Mouse (Mus musculus): ENCODE measurements around the gene Mroh2a. TPM values are rescaled to one million over a fixed set of nuclear protein-coding genes. Genes with fewer than 3 reads are reported as not detected.

The Mroh2a gene
- polyA plus RNA-seq, 1 experiment from 2014 or later = 0.28 TPM

DNA sequence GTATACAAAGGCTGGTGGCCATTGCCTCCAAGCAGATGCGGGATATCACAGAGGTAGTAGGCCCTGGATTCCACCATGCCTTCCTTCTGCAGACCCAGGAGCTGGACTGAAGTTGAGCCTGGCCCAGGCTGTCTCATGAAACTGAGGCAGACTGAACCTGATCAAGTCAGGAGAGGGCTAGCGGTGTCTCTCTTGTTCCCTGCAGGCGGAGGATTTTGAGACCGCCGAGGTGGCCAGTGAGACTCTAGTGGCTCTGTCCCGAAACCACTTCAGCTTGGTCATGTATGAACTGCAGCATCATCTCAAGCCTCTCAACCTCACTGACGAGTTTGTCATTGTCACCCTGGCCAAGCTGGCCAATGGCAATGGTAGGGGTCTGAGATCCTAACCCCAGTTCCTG is 3.6 kb downstream of the Mroh2a start:
- Histone ChIP-seq H3K27me3 (no peaks in the 10 kb centered on the region), H3K4me2 (no peak overlapping the region), H3K27ac (replicated peaks) (no peak overlapping the region), H3K4me3 (replicated peaks) (no peak overlapping the region), H3K9ac (no peak overlapping the region), H3K4me1 (replicated peaks) (no peaks in the 10 kb centered on the region), H3K36me3 (replicated peaks) (no peaks in the 10 kb centered on the region), H3K9me3 (replicated peaks) (peaks cover 50% of the 10 kb centered on the region; the same call in 1 of the 2 replicates)
- 58% methylated on average over 7 of the region's 7 CpGs for WGBS (ENCODE audit: insufficient replicate concordance)
- ATAC-seq (ENCODE audit: insufficient read depth) = no peak

DNA sequence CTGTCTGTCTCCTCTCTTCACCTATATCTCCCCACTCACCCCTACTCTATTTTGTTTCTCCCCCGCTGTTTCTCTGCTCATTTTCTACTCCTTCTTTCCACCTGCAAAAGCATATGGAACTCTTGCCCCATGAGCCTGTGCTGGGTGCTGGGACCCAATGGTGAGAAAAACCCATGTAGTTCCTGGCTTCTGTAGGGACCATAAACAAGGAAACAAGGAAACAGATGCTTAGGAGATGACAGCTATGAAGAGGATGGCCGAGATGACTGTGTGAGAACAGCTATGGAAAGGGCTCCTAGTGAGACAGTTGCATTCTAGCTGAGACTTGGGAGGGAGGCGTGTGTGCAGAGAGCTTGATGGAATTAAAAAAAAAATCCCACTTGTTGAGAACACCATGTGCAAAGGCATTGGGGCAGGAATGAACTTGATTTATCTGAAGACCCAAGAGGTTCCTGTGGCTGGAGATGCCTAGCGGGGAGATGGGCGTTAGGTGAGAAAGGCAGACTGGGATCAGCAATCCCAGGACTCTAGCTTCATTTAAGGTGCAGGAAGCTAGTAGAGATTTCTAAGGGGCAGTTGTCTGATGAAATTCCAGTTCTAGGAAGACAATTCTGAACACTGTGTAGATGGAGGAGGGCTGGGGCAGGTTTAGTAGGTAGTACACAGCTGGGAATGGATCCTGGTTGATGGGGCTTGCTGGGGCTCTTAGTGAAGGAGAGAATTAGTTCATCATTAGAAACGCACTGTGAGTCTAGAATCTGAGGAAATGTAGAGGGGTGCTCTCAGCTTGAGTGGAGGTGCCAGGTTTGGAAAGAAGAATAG is 4.4 kb downstream of the Mroh2a start:
- no peak for ATAC-seq (ENCODE audit: insufficient read depth)
- H3K9me3 ChIP-seq (replicated peaks) = peaks cover 52% of the 10 kb centered on the region; the same call in 1 of the 2 replicates
- H3K9ac ChIP-seq = no peak overlapping the region
- H3K4me2 ChIP-seq = no peak overlapping the region
- H3K4me3 ChIP-seq (replicated peaks) = no peak overlapping the region
- H3K27ac ChIP-seq (replicated peaks) = no peak overlapping the region
- H3K4me1 ChIP-seq (replicated peaks) = no peaks in the 10 kb centered on the region
- H3K27me3 ChIP-seq = no peaks in the 10 kb centered on the region
- 55% methylated on average over 6 of the region's 6 CpGs for WGBS (ENCODE audit: insufficient replicate concordance)
- H3K36me3 ChIP-seq (replicated peaks) = no peaks in the 10 kb centered on the region

DNA sequence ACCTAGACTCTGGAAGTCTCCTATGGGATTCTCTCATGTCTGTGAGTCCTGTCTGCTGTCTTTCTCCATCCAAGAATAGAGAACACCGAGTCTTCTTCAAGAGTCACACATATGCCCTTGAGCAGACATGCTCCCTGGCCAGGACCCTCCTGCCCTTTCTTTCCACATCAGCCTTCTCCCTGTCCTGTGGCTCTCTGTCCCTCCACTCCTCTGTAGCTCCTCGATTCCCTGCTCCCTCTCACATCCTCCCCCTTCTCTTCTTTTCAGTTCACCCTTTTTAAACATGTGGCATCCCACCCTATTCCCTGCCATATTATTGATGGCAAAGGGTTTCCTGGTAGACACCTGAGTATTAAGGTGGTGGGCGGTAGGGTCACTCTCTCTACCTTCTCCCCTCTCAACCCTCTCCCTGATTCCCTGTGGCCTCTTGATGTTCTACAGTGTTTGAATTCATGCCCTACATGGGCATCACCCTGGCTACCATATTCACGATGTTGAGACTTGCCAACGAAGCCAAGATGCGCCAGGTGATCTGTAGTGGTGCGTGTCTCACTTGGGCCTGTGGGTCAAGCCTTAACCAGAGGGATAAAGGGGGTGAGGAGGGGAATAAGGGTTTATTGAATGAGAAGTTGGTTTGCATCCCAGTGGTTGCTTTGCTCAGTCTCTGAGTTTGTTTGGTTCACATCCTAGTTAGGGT is 5.2 kb downstream of the Mroh2a start:
- no peak for ATAC-seq (ENCODE audit: insufficient read depth)
- Histone ChIP-seq H3K27me3 (no peaks in the 10 kb centered on the region), H3K9me3 (replicated peaks) (peaks cover 45% of the 10 kb centered on the region; the same call in 1 of the 2 replicates)

DNA sequence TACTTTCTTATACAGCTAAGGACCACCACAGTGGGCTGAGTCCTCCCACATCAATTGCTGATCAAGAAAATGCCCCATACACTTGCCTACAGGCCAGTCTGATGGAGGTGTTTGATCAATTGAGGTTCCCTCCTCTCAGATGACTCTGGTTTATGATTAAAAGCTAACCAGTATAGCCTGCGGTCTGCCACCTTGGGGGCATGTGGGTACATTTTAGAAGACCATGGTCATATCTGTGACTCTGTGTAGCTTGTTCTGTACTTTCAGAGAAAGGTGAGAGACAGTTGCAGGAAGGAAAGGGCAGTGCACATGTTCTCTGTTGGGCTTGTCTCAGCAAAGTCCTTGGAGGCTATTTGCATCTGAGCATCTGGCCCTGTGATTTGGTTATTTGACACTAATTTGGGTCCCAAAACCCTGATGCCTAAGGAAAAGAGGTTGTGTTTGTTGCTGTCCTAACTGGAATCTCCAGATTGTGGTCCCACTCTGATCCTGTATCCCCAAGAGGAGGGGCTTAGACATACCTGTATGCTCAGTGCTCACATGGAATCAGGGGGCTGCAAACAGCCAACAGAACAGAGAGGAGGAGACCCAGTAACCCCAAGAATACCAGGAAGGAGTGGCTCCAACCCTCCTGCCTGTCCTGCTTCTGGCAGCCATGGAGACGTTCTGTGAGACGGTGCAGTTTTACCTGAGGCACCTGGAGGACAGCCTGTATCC is 6.0 kb downstream of the Mroh2a start:
- Histone ChIP-seq H3K27me3 (no peaks in the 10 kb centered on the region), H3K4me3 (replicated peaks) (no peak overlapping the region), H3K9me3 (replicated peaks) (peaks cover 42% of the 10 kb centered on the region), H3K36me3 (replicated peaks) (no peaks in the 10 kb centered on the region), H3K27ac (replicated peaks) (no peak overlapping the region), H3K4me2 (no peak overlapping the region), H3K9ac (no peak overlapping the region), H3K4me1 (replicated peaks) (no peaks in the 10 kb centered on the region)
- WGBS (ENCODE audit: insufficient replicate concordance) = 43% methylated on average over 3 of the region's 3 CpGs
- ATAC-seq (ENCODE audit: insufficient read depth) = no peak

More for the DNA sequence above, 5.2 kb downstream of the Mroh2a start:
- H3K4me2 ChIP-seq = no peak overlapping the region
- H3K4me3 ChIP-seq (replicated peaks) = no peak overlapping the region
- H3K9ac ChIP-seq = no peak overlapping the region
- H3K4me1 ChIP-seq (replicated peaks) = no peaks in the 10 kb centered on the region
- H3K36me3 ChIP-seq (replicated peaks) = no peaks in the 10 kb centered on the region
- no peak overlapping the region for H3K27ac ChIP-seq (replicated peaks)
- 49% methylated on average over 7 of the region's 7 CpGs for WGBS (ENCODE audit: insufficient replicate concordance)

DNA sequence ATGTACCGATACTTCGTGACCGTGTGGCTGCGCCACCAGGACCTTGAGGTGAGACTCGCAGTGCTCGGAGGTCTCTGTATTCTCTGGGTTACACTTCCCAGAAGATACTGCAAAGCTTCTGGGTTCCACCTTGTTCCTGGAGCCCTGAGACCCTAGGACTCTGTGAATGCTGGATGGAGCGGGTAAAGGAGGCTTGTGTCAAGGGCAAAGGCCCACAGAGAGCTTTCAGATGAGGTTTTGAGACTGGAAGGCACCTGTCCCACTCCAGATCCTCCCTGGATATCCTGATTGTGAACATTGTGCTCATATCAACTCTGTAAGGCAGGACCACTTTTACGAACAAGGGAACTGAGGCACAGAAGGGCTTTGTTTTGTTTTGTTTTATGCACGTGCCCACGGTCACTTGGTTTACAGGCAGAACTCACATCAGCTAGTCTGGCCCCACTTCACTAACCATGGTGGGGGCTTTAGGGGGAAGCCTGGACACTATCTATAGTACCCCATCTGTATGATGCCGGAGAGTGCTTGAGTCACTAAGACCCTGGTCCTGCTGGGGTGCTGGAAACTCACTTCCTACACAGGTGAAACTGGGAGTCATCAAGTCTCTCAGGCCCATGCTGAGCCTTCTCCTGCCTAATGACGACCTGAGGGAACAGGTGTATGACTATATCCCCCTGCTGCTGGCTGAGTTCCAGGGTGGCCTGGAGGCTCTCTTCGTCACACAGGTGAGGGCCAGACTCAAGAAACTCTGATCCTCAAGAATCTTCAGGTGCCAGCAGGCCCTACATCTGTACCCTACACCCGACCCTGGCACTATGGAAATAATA is 6.8 kb downstream of the Mroh2a start:
- no peak for ATAC-seq (ENCODE audit: insufficient read depth)
- no peaks in the 10 kb centered on the region for H3K4me1 ChIP-seq (replicated peaks)
- 50% methylated on average over 14 of the region's 14 CpGs for WGBS (ENCODE audit: insufficient replicate concordance)
- no peaks in the 10 kb centered on the region for H3K27me3 ChIP-seq
- no peaks in the 10 kb centered on the region for H3K36me3 ChIP-seq (replicated peaks)
- H3K4me2 ChIP-seq = no peak overlapping the region
- H3K4me3 ChIP-seq (replicated peaks) = no peak overlapping the region
- H3K9ac ChIP-seq = no peak overlapping the region
- no peak overlapping the region for H3K27ac ChIP-seq (replicated peaks)
- H3K9me3 ChIP-seq (replicated peaks) = peaks cover 50% of the 10 kb centered on the region

DNA sequence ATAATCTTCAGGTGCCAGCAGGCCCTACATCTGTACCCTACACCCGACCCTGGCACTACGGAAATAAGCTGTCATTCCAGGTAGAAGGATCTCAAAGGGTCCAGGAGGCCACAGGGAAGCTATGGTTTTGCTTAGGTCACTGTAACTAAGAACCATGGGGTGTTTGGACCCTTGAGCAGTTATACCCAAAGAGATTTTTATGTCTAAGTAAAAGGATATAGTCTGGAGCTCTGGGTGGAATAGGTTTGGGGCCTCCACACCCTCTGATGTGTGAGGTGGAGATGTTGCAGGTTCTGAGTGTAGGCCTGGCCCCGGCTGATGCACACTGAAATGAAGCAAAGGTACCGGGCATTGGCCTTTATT is 7.4 kb downstream of the Mroh2a start:
- no peak for ATAC-seq (ENCODE audit: insufficient read depth)
- Histone ChIP-seq H3K9ac (no peak overlapping the region), H3K4me1 (replicated peaks) (no peaks in the 10 kb centered on the region), H3K27me3 (no peaks in the 10 kb centered on the region), H3K27ac (replicated peaks) (no peak overlapping the region), H3K36me3 (replicated peaks) (no peaks in the 10 kb centered on the region), H3K4me3 (replicated peaks) (no peak overlapping the region), H3K9me3 (replicated peaks) (peaks cover 54% of the 10 kb centered on the region), H3K4me2 (no peak overlapping the region)
- WGBS (ENCODE audit: insufficient replicate concordance) = 45% methylated on average over 4 of the region's 4 CpGs

DNA sequence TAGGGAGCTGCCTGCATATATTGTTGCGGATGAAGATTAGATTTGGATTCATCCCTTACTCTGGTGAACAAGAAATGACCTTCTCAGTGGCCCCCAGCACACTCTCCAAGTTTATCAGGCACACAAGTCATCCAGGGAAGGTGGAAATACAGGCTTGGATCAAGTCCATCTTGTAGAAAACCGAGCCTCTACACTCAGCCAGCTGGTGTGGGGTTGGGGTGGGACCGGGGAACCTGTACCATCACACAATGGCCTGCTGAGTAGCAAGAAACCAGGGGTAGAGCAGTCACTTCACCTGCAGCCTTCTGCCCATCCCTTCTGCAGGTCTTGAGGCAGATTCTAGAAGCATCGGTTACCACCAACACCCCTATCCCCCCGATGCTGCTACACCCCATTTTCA is 7.9 kb downstream of the Mroh2a start:
- Histone ChIP-seq H3K4me1 (replicated peaks) (no peaks in the 10 kb centered on the region), H3K27ac (replicated peaks) (no peak overlapping the region), H3K4me2 (no peak overlapping the region), H3K4me3 (replicated peaks) (no peak overlapping the region), H3K9me3 (replicated peaks) (peaks cover 51% of the 10 kb centered on the region), H3K36me3 (replicated peaks) (no peaks in the 10 kb centered on the region), H3K27me3 (no peaks in the 10 kb centered on the region), H3K9ac (no peak overlapping the region)
- 32% methylated on average over 5 of the region's 5 CpGs for WGBS (ENCODE audit: insufficient replicate concordance)
- ATAC-seq (ENCODE audit: insufficient read depth) = no peak

DNA sequence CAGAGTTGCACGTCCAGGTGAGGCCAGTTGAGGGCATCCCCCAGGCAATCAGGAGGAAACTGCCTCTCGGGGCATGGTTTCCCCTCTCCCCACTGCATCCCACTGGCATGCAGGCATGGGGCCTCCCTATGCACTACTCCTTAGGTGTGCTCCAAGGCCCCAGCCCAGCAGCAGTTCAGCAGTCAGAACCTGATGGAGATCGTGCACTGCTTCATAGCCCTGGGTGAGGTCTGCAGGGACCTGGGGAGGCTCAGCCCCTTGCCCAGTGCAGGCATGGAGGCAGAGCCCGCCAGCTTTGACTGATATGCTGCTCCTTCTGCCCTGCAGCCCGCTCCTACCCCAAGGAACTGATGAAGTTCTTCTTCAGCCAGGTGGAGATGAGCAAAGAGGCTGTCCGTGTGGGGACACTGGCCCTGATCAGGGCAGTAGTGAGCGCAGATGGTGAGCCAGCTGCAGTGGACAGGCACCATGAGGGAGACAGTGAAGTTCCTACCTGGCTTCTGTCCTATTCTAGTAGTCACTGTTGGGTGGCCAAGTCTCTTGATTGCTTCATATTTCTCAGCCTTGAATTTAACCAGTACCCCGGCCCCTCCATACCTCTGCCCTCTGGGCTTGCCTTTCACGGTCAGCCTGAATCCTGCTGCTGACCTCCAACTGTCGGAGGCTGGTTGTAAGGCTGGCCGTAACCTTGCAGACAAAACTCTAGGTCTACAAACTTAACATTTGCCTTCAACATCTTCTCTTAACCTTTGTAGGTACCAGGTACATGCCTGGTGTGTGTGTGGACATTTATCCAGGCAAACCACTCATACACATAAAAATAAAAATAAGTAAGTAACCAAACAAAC is 8.5 kb downstream of the Mroh2a start:
- Histone ChIP-seq H3K4me2 (no peak overlapping the region), H3K27ac (replicated peaks) (no peak overlapping the region), H3K9me3 (replicated peaks) (peaks cover 49% of the 10 kb centered on the region), H3K4me1 (replicated peaks) (no peaks in the 10 kb centered on the region), H3K36me3 (replicated peaks) (no peaks in the 10 kb centered on the region), H3K4me3 (replicated peaks) (no peak overlapping the region), H3K9ac (no peak overlapping the region), H3K27me3 (no peaks in the 10 kb centered on the region)
- no peak for ATAC-seq (ENCODE audit: insufficient read depth)
- 47% methylated on average over 11 of the region's 11 CpGs for WGBS (ENCODE audit: insufficient replicate concordance)

DNA sequence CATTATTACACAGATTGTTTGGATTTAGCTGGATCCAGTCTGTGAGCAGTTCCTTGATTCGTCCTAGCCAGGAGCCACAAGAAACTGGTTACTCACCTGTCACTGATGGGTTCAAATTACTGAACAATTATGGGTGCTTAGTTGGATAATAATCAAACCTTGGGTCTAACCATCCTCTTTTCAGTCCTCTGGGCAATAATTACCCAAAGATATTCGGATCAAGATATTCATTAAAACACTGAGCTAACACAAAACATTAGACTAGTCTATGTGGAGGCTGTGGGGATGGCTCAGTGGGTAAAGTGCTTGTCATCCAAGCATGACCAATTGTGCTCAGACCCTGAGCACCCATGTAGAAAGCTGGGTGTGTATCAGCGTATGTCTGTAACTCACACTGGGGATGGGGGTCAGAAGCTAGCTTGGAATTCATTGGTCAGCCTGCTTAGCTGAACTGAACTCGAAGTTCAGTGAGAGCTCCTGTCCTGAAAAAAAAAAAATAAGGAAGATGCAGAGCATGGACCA is 9.2 kb downstream of the Mroh2a start:
- no peaks in the 10 kb centered on the region for H3K27me3 ChIP-seq
- H3K4me2 ChIP-seq = no peak overlapping the region
- H3K9ac ChIP-seq = no peak overlapping the region
- H3K4me1 ChIP-seq (replicated peaks) = no peaks in the 10 kb centered on the region
- H3K4me3 ChIP-seq (replicated peaks) = no peak overlapping the region
- 38% methylated on average over 4 of the region's 4 CpGs for WGBS (ENCODE audit: insufficient replicate concordance)
- no peak overlapping the region for H3K27ac ChIP-seq (replicated peaks)
- H3K36me3 ChIP-seq (replicated peaks) = no peaks in the 10 kb centered on the region
- no peak for ATAC-seq (ENCODE audit: insufficient read depth)
- peaks cover 54% of the 10 kb centered on the region for H3K9me3 ChIP-seq (replicated peaks)

DNA sequence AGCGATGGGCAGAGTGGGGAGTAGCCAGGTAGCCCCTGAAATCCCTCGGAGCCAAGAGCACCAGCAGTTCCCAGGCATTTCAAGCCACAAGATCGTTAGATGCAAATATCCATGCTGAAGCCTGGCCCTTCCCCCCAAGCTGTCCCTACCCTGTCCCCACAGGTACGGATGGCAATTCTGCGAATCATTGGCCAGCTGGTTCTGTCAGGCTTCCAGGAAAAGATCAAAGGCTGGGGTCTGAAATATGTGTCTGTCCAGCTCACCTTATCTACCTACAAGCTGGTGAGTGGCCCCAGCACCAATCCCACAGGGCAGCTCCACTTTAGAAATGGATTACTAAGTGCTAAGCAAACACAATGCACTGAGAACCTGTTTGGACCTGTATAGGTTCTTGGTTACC is 10.5 kb downstream of the Mroh2a start:
- no peak overlapping the region for H3K4me3 ChIP-seq (replicated peaks)
- H3K4me2 ChIP-seq = no peak overlapping the region
- no peaks in the 10 kb centered on the region for H3K4me1 ChIP-seq (replicated peaks)
- H3K27me3 ChIP-seq = no peaks in the 10 kb centered on the region
- WGBS (ENCODE audit: insufficient replicate concordance) = 59% methylated on average over 5 of the region's 5 CpGs
- no peak for ATAC-seq (ENCODE audit: insufficient read depth)
- H3K27ac ChIP-seq (replicated peaks) = no peak overlapping the region
- H3K36me3 ChIP-seq (replicated peaks) = no peaks in the 10 kb centered on the region
- H3K9ac ChIP-seq = no peak overlapping the region
- peaks cover 50% of the 10 kb centered on the region for H3K9me3 ChIP-seq (replicated peaks)

Data from liver, embryonic 15.5 days (tissue).